Mouse (Mus musculus): ENCODE results near the gene Mrpl35.

Gene Mrpl35

DNA sequence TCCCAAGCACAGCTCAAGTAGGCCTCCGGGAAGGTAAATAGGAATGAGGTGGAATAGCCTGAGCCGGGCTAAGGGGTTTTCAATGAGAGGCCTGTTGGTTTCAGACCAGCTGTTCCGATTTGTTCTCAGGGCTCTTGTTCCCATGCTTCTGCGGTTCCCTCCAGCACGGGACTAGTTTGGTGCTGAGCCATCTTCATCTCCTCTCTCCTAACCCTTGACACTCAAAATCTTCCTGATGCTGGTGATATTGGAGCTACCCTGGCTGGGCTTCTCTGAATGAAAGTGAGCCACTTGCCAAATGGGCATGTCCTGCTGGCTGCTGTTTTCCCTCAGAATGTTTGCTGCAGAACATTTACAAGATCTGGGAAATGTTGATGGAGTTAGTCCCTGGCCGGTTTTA lies 35.0 kb downstream of the Mrpl35 start:
- DNase-seq = no peak

DNA sequence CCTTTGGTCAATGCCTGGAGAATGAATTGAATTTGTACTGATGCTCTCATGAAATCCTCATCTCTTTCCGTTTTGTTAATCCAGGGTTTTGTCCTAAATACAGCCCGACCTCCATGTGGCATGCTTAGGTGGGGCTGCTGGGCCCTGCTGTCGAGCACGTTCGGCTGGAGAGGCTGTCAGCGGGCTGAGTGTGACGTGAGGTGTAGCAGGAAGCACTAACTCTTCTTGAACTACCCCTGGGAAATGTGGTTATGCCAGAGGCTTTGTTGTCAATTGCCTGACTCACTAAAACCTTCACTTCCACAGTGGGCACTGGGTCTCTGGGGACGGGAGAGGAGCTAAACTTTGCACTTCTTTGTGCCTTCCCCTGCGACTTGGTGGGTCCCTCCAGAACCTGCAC lies 38.4 kb downstream of the Mrpl35 start:
- no peak for DNase-seq

DNA sequence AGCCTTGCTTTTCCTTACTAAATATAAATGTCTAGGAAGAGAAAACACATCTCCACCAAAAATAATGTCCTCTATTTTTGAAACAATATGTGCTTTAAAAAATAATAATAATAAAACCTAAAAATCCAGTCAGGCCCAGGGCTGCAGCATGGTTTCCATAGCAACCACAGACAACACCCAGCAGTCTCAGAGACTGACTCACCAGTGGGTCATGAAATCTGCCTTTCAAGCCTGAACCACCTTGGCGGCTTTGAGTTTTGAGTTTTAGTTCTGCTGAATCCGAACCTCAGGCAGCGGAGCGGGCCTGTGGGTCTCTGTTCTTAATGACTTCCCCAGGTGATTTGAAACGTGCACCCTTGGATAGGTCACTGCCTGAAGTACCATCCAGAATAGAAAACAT lies 43.6 kb downstream of the Mrpl35 start:
- DNase-seq = no peak

DNA sequence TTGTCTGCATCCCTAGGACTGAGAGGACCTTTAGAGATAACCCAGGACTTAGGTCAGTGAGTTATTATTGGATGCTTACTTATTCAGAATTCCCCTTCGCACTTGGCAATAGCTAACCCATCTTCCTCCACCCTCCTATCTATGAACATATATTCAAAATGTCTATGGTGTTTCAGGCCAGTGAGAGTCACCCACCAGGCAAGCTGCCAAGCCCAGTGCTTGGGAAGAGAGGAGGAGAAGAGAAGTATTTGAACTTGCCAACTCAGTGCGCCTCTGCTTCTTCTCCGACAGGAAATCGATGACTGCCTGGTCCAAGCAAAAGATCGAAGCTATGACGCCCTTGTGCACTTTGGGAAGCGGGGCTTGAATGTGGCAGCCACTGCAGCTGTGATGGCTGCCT lies 46.3 kb downstream of the Mrpl35 start:
- DNase-seq = no peak

DNA sequence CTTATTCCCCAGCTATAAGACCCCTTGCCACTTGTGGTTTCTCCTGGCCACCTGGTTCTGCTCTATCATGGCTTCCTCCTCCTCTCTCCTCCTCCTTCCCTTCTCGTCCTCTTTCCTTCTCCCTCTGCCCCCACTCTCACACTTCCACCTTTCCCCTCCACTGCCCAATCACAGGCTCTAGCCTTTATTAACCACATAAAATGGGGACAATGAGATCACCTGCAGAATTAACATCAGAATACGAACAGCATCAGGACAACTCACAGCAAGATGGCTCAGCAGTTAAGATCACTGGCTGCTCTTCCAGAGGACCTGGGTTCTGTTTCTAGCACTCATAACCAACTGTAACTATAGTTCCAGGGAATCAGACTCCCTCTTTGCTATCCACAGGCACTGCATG lies 46.9 kb downstream of the Mrpl35 start:
- no peak for DNase-seq

DNA sequence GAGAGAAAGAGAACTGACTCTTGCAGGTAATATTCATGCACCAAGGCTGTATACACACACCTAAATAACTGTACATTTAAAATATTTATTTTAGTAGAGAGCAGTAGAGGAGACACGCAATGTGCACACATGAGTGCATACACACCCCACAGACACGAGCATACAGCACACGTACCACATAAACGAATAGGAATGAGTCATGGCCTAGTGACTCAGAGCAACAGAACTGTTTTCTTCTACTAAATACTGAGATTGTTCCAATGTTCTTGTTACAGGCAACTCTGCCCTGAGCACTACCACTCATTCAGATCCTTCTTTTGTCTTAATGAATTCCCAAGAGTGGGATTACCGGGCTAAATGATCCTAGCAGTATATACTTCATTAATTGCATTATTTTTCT lies 48.8 kb downstream of the Mrpl35 start:
- no peak for DNase-seq

DNA sequence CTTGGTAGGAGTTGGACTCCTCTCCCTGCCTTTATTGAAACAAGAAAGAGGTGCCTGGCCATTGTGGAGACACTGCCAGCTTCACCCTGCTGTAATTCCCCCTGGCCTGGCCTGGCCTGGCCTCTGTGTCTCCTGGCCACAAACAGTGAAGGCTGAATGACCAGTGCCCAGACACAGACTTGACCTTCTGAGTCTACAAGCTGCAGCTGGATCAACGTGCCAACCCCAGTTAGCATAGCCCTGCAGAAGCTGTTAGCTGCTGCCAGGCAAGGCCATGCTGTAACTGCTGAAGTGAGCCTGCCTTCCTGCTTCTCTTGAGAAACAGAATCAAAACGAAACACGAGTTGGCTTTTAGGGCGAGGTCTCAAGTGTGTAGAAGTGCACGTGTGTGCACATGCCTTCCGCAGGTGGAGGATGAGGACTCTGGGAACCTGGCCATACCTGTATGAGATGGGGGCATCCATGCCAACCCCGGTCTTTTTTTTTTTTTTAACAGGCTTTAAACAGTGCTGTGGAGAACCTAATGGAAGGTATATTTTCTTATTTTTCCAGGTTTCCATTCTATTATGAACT lies 54.0 kb downstream of the Mrpl35 start:
- no peak for DNase-seq

DNA sequence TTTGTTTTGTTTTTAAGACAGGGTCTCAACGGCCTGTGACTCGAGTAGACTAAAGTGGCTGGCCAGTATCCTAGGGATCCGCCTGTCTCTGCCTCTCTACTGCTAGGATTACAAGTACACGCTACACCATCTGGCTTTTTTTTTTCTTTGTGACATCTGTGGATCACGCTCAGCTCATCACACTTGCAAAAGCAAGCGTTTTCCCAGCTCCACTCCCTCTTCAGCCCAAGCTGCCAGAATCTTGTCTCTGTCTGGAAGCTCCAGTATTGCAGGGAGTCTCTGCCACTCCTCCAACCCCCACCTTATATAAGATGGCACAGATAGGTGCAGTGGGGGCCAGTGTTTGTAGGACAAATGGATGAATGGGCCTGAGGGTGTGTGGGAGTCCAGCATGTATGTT lies 54.6 kb downstream of the Mrpl35 start:
- no peak for DNase-seq

DNA sequence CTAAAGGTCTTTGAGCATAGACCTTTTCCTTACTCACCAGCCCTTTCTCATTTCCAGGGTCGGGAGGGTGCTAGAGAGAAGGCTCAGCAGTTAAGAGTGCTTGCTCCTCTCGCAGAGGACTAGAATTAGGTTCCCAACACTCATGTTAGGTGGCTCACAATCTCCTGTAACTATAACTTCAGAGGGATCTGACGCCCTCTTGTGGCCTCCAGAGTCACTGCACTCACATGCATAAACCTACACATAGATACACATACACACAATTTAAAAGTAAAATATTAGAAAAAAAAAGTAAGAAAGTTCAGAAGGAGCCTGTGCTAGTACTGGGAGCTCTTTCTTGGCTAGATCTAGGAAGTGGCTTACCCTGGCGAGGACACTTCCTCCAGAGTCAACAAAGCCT lies 55.5 kb downstream of the Mrpl35 start:
- DNase-seq = no peak

DNA sequence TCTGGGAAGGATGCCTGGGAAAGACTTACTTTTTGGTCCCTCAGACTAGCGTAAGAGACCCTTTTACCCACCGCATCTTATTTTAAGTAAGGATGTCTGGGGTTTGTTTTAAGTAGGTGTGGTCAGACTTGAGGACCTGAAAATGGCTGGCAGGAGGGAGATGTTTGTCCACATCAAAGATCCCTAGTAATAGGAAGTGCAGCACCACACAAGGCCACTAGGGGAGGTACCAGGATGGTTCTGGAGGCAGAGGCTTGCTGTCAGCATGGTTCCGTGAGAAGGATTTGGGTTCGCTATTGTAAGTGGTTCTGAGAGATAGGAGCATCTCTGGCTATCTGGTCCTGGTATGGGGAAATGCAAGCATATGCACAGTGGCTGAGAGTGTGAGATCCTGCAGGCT lies 55.9 kb downstream of the Mrpl35 start:
- no peak for DNase-seq

DNA sequence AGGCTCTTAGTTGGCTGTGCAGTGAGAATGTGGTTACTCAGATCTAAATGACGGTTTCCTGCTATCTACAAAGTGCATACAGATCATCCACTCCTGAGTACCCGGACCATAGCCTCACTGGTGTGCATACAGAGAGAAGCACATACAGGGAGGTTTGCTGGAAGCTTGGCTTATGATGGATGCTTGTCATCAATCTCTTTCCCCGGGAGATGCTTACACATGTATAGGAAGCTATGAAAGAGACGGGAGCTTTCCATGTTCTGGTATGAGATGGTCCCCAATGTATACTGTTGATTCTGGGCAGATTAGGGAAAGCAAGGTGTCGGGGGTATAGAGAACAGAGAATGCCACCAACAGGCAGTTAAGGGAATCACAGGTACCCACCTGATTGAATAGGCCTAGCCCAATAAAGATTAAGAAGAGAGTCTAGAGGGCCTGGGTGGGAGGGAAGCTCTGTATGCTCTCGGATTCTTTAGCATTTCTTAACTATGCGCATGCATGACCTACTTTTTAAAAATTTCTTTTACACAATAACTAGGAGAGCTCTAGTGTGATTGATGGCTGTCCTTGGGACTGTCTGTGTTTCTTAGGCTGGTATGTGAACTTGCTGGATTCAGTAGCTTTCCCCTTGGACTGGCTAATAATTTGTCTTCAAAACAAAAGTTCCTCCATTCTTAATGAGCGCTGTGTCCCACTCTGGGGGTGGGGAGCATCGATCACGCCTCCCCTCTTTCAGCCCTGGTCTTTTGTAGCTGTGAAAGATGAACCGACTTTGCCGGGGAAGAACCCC lies 56.7 kb downstream of the Mrpl35 start:
- peak; percentile 17 to 21 for DNase-seq

DNA sequence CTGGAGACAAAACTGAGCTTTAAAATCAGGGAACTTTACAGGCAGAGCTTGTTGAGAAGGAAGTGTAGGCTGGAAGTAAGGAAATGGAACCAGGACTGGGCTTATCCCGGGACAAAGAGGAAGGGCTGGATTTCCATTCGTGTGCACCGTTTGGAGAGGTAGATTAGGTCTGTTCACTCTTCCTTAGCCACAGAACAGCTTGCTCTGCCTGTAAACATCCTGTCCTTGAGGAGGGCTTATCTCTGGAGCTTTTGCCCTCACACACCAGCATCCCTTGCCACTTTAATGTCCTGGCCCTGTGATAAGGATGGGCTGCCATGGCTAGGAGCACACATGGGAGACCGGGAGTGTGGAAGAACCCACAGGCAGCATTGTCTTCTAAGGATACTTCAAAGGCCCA lies 59.0 kb downstream of the Mrpl35 start:
- DNase-seq = no peak
